9 mouse cellular contexts compared by ENCODE assay signal in the genomic region with DNA sequence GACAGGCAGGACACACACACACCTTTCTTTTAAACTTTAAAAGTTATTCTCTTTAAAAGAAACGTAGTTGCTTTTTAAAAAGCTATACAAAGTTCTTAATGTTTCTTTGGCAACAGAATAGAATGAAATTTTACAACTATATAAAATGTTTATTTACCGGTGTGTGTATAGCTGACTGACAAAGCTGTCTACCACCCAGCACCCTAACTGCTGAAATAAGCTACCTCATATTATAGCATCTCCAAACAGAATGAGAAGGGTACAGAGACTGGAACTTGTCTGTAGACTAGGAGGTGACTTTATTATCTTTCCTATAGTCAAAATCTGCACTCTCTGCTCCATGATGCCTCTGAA. TPM values are rescaled to one million over a fixed set of nuclear protein-coding genes. Genes with fewer than 3 reads are reported as not detected.
DNase-seq lines count a peak whose midpoint lies in the region; ATAC-seq and TF ChIP-seq lines count a peak whose summit lies in the region.
"Had no signal": no experiment of that assay in that cellular context is flagged by ENCODE, and none has a peak within 500 bp of the region (broad histone marks: within the 10 kb centered on the region; RNA-seq: fewer than 3 reads in every experiment).

No protein-coding gene starts in this region.

- H3K9me3 ChIP-seq in liver, embryonic 11.5 days (ENCODE audit: control insufficient read depth, low read length), result no peaks in the 10 kb centered on the region
- no peaks in the 10 kb centered on the region for H3K9me3 ChIP-seq in forebrain, embryonic 11.5 days (ENCODE audit: control insufficient read depth, low read length)
- no peaks in the 10 kb centered on the region for H3K9me3 ChIP-seq in intestine, embryonic 15.5 days

- peak overlapping the region; percentile 72 for H3K4me2 ChIP-seq in liver, embryonic 11.5 days
- peak overlapping the region; percentile 62 for H3K4me2 ChIP-seq in forebrain, embryonic 11.5 days (ENCODE audit: low read depth, low read length, severe bottlenecking)
- H3K4me2 ChIP-seq in intestine, embryonic 15.5 days (replicated peaks), result peak overlapping the region; percentile 73
- peak overlapping the region; percentile 67 for H3K4me2 ChIP-seq in myocyte (ENCODE audit: low read depth)

- H3K4me3 ChIP-seq in liver, embryonic 11.5 days (ENCODE audit: low read depth, low read length), result no peak overlapping the region
- no peak overlapping the region for H3K4me3 ChIP-seq in forebrain, embryonic 11.5 days (ENCODE audit: low read depth, low read length)
- no peak overlapping the region; the same call in 1 of the 2 replicates for H3K4me3 ChIP-seq in intestine, embryonic 15.5 days (replicated peaks)
- peak overlapping the region; percentile 26 for H3K4me3 ChIP-seq in myocyte

- H3K9ac ChIP-seq in liver, embryonic 11.5 days (ENCODE audit: low read depth, low read length), result no peak overlapping the region
- H3K9ac ChIP-seq in forebrain, embryonic 11.5 days (ENCODE audit: low read length), result no peak overlapping the region
- H3K9ac ChIP-seq in intestine, embryonic 15.5 days, result 0 out of 2 replicates have a peak overlapping the region, but pooled peaks have one; percentile 26

- H3K36me3 ChIP-seq in liver, embryonic 11.5 days (ENCODE audit: control insufficient read depth, insufficient read depth, low read length), result no peaks in the 10 kb centered on the region
- no peaks in the 10 kb centered on the region for H3K36me3 ChIP-seq in forebrain, embryonic 11.5 days (ENCODE audit: control insufficient read depth, insufficient read depth, low read length)
- H3K36me3 ChIP-seq in intestine, embryonic 15.5 days, result no peaks in the 10 kb centered on the region
- H3K36me3 ChIP-seq in myocyte (ENCODE audit: control insufficient read depth, insufficient read depth), result no peaks in the 10 kb centered on the region

- DNase-seq in liver, embryonic 11.5 days (ENCODE audit: low spot score), result no peak
- DNase-seq in liver (no peak), MN1 (ENCODE audit: low spot score) (no peak)
- DNase-seq in forebrain, embryonic 11.5 days (ENCODE audit: low spot score), result no peak
- DNase-seq in adrenal gland, adult 18-20 months (ENCODE audit: low spot score in 2 of 2), result no peak
- no peak for DNase-seq in spleen, adult 12 weeks (ENCODE audit: low spot score)
- DNase-seq: cerebellum, adult 9-10 months had no signal

- no peak for ATAC-seq in liver, embryonic 11.5 days (replicated peaks; ENCODE audit: low FRiP score)
- no peak for ATAC-seq in forebrain, embryonic 11.5 days (replicated peaks; ENCODE audit: low FRiP score)
- ATAC-seq in intestine, embryonic 15.5 days, result 0 out of 2 replicates have a peak, but pooled peaks have one; percentile 16

- no peaks in the 10 kb centered on the region; the same call in 1 of the 2 replicates for H3K4me1 ChIP-seq in liver, embryonic 11.5 days (replicated peaks; ENCODE audit: control insufficient read depth, insufficient read depth, low read length)
- no peaks in the 10 kb centered on the region; the same call in 1 of the 2 replicates for H3K4me1 ChIP-seq in forebrain, embryonic 11.5 days (replicated peaks; ENCODE audit: control insufficient read depth, insufficient read depth, low read length)
- 0 out of 2 replicates have a peak, but pooled peaks cover 3% of the 10 kb centered on the region for H3K4me1 ChIP-seq in intestine, embryonic 15.5 days (replicated peaks)

- H3K27ac ChIP-seq in liver, embryonic 11.5 days (ENCODE audit: low read depth, low read length), result no peak overlapping the region
- no peak overlapping the region for H3K27ac ChIP-seq in forebrain, embryonic 11.5 days (ENCODE audit: low read depth, low read length)
- H3K27ac ChIP-seq in intestine, embryonic 15.5 days, result no peak overlapping the region

- H3K27me3 ChIP-seq in liver, embryonic 11.5 days (replicated peaks; ENCODE audit: control insufficient read depth, insufficient read depth, low read length), result no peaks in the 10 kb centered on the region
- no peaks in the 10 kb centered on the region for H3K27me3 ChIP-seq in forebrain, embryonic 11.5 days (ENCODE audit: control insufficient read depth, insufficient read depth, low read length)
- H3K27me3 ChIP-seq in intestine, embryonic 15.5 days (replicated peaks), result no peaks in the 10 kb centered on the region
- H3K27me3 ChIP-seq in myocyte (ENCODE audit: control insufficient read depth, insufficient read depth, insufficient read length), result no peaks in the 10 kb centered on the region

- no peak overlapping the region for H3ac ChIP-seq in myocyte (ENCODE audit: control insufficient read depth, insufficient read length)

- no peaks in the 10 kb centered on the region for H3K79me2 ChIP-seq in myocyte (ENCODE audit: control insufficient read depth, insufficient read depth)

- TF ChIP-seq POLR2A in myocyte (IDR thresholded peaks at IDR 0.05; ENCODE audit: insufficient read length, low read depth), result no peak

- WGBS in liver, embryonic 11.5 days, result 53% methylated on average over 2 of the region's 2 CpGs
- WGBS in forebrain, embryonic 11.5 days, result 62% methylated on average over 2 of the region's 2 CpGs
- WGBS in intestine, embryonic 15.5 days, result 50% methylated on average over 2 of the region's 2 CpGs

TF ChIP-seq in myocyte, 11 proteins besides CTCF, POLR2A, EP300 and RAD21:
- no peak for TF ChIP-seq CEBPB (IDR thresholded peaks at IDR 0.05; ENCODE audit: insufficient read depth, poor library complexity, severe bottlenecking)
- TF ChIP-seq MAX (IDR thresholded peaks at IDR 0.05; ENCODE audit: low read depth), result no peak
- no peak for TF ChIP-seq POLR2AphosphoS2 (IDR thresholded peaks at IDR 0.05; ENCODE audit: insufficient read length, low read depth)
- no peak for TF ChIP-seq REST (IDR thresholded peaks at IDR 0.05; ENCODE audit: insufficient read depth, insufficient read length)
- TF ChIP-seq MYOD1 (IDR thresholded peaks at IDR 0.05; ENCODE audit: control insufficient read depth in 1 of 3, insufficient read length in 2 of 3, low read depth in 2 of 3), result no peak
- TF ChIP-seq E2F4 (IDR thresholded peaks at IDR 0.05; ENCODE audit: insufficient read depth), result no peak
- TF ChIP-seq TCF12 (IDR thresholded peaks at IDR 0.05; ENCODE audit: insufficient read depth, poor library complexity, severe bottlenecking), result no peak
- no peak for TF ChIP-seq MYOG (IDR thresholded peaks at IDR 0.05; ENCODE audit: control insufficient read depth in 1 of 3, insufficient read depth in 1 of 3, insufficient read length in 2 of 3, low read depth in 2 of 3)
- TF ChIP-seq SRF (IDR thresholded peaks at IDR 0.05; ENCODE audit: control insufficient read depth, insufficient read length, low read depth), result no peak
- no peak for TF ChIP-seq USF1 (IDR thresholded peaks at IDR 0.05; ENCODE audit: low read depth)
- TF ChIP-seq TCF3 (IDR thresholded peaks at IDR 0.05; ENCODE audit: insufficient read length, low read depth), result no peak

RNA-seq across cellular contexts. Expression of a gene that starts 47.0 kb away (rescaled TPM):
- 57.7 and 59.5 TPM in 2 replicates for polyA plus RNA-seq in liver, embryonic 11.5 days (2014; fragmentation: Nextera tagmentation; extraction: Ambion mirVana)
- 104 TPM in 2 replicates for polyA plus RNA-seq in forebrain, embryonic 11.5 days (2014; fragmentation: Nextera tagmentation; extraction: Ambion mirVana)
- 77.2 and 86.4 TPM in 2 replicates for polyA plus RNA-seq in intestine, embryonic 15.5 days (2015; fragmentation: Nextera tagmentation; extraction: Ambion mirVana)
- polyA plus RNA-seq in myocyte (2012; fragmentation: generic; extraction: Trizol), result 9.0 TPM
- total RNA-seq in adrenal gland, adult 18-20 months (2021), result 10 to 100 TPM; 58.3 to 69.8 TPM
